Mouse (Mus musculus) midbrain, embryonic 13.5 days (tissue): ENCODE measurements at regions not wholly inside any gene's neighbourhood (a gene's known extent, or its start where the extent isn't known, plus 50 kb on each side); places are given as distances from the start of the nearest gene placed in this dataset.
"Not testable (repeated sequence)": the region's sequence is repeated elsewhere in the genome, so short reads cannot be mapped to it uniquely, and the experiment has no call there.

Source experiments
- ATAC-seq: fragments of 200-750 bp; cut with Nextera tagmentation; 2 replicates; pipeline ENCODE4 v1.8.0; 2017; ENCODE audit warnings: mild to moderate bottlenecking, moderate TSS enrichment, moderate library complexity
- H3K27ac ChIP-seq: fragments of 300-500 bp; sonication (generic); 2 replicates; pipeline ENCODE4 v1.5.1; 2015; ENCODE audit warnings: inconsistent platforms, mild to moderate bottlenecking, moderate library complexity
- H3K27me3 ChIP-seq: fragments of 300-500 bp; sonication (generic); 2 replicates; pipeline ENCODE4 v1.6.1; 2015; ENCODE audit warnings: mild to moderate bottlenecking, inconsistent platforms
- H3K36me3 ChIP-seq: fragments of 300-500 bp; sonication (generic); 2 replicates; pipeline ENCODE4 v1.6.1; 2015; ENCODE audit warnings: mild to moderate bottlenecking, inconsistent platforms
- H3K4me1 ChIP-seq: fragments of 300-500 bp; sonication (generic); replicated peaks from 2 replicates; pipeline ENCODE4 v1.6.1; 2015; ENCODE audit warnings: inconsistent platforms
- H3K4me2 ChIP-seq: fragments of 300-500 bp; sonication (generic); replicated peaks from 2 replicates; pipeline ENCODE4 v1.6.1; 2015; ENCODE audit warnings: moderate library complexity, mild to moderate bottlenecking, inconsistent platforms
- H3K4me3 ChIP-seq: fragments of 300-500 bp; sonication (generic); replicated peaks from 2 replicates; pipeline ENCODE4 v1.5.1; 2015; ENCODE audit warnings: mild to moderate bottlenecking, inconsistent platforms
- H3K9ac ChIP-seq: fragments of 300-500 bp; sonication (generic); replicated peaks from 2 replicates; pipeline ENCODE4 v1.6.1; 2015; ENCODE audit warnings: mild to moderate bottlenecking, inconsistent platforms
- H3K9me3 ChIP-seq: fragments of 300-500 bp; sonication (generic); 2 replicates; pipeline ENCODE4 v1.6.1; 2016; ENCODE audit warnings: mild to moderate bottlenecking, inconsistent platforms
- WGBS: fragments of 180-500 bp; shearing (Covaris S2); methylation state at CpG from one replicate; pipeline ENCODE4 v1.1.7; 2015; 5-methylcytosine and 5-hydroxymethylcytosine counted together

- H3K27me3 ChIP-seq: no peaks in the 10 kb centered on the region
- no peak overlapping the region for H3K27ac ChIP-seq
- no peaks in the 10 kb centered on the region for H3K36me3 ChIP-seq
- no peak overlapping the region for H3K9ac ChIP-seq
- H3K4me1 ChIP-seq: no peaks in the 10 kb centered on the region
- H3K4me2 ChIP-seq: no peak overlapping the region
- H3K4me3 ChIP-seq: no peak overlapping the region
- no peak for ATAC-seq
- H3K9me3 ChIP-seq: peaks cover 4% of the 10 kb centered on the region; the same call in 1 of the 2 replicates
- WGBS: 51% methylated on average over 5 of the region's 5 CpGs
Observed at GRCm38 (mm10) chr4:22914886-22915285, 426.7 kb upstream of the Pou3f2 start.

- WGBS: 58% methylated on average over 4 of the region's 4 CpGs
- H3K27ac ChIP-seq: no peak overlapping the region
- no peak overlapping the region for H3K4me2 ChIP-seq
- ATAC-seq: no peak
- no peak overlapping the region for H3K9ac ChIP-seq
- no peaks in the 10 kb centered on the region for H3K36me3 ChIP-seq
- no peaks in the 10 kb centered on the region for H3K27me3 ChIP-seq
- no peak overlapping the region for H3K4me3 ChIP-seq
- peaks cover 10% of the 10 kb centered on the region for H3K4me1 ChIP-seq
- no peaks in the 10 kb centered on the region for H3K9me3 ChIP-seq
Observed at GRCm38 (mm10) chr4:22892694-22893046, 404.5 kb upstream of the Pou3f2 start.

GRCm38 (mm10) chr4:22891974-22892693, 404.0 kb upstream of the Pou3f2 start:
- H3K9me3 ChIP-seq: no peaks in the 10 kb centered on the region
- H3K27ac ChIP-seq: peak overlapping the region; percentile 68
- H3K4me2 ChIP-seq: no peak overlapping the region
- no peaks in the 10 kb centered on the region for H3K36me3 ChIP-seq
- 30% methylated on average over 3 of the region's 3 CpGs for WGBS
- no peak overlapping the region for H3K4me3 ChIP-seq
- H3K4me1 ChIP-seq: peaks cover 10% of the 10 kb centered on the region
- no peak overlapping the region for H3K9ac ChIP-seq
- ATAC-seq: peak; percentile 71; the same call in 1 of the 2 replicates
- no peaks in the 10 kb centered on the region for H3K27me3 ChIP-seq

- Histone ChIP-seq H3K4me2 (no peak overlapping the region), H3K36me3 (no peaks in the 10 kb centered on the region), H3K9ac (no peak overlapping the region), H3K27ac (no peak overlapping the region), H3K27me3 (no peaks in the 10 kb centered on the region), H3K9me3 (no peaks in the 10 kb centered on the region), H3K4me3 (no peak overlapping the region), H3K4me1 (0 out of 2 replicates have a peak, but pooled peaks cover 2% of the 10 kb centered on the region)
- 6% methylated on average over 7 of the region's 7 CpGs for whole genome bisulfite sequencing
- ATAC-seq: peak; percentile 48; the same call in 1 of the 2 replicates
Observed at GRCm38 (mm10) chr4:22880692-22881091, 392.5 kb upstream of the Pou3f2 start.

GRCm38 (mm10) chr4:22875392-22875791, 387.2 kb upstream of the Pou3f2 start:
- no peak for ATAC-seq
- Histone ChIP-seq H3K36me3 (no peaks in the 10 kb centered on the region), H3K9me3 (no peaks in the 10 kb centered on the region), H3K4me2 (no peak overlapping the region), H3K27ac (no peak overlapping the region), H3K4me3 (no peak overlapping the region), H3K27me3 (no peaks in the 10 kb centered on the region), H3K4me1 (no peaks in the 10 kb centered on the region), H3K9ac (no peak overlapping the region)
- WGBS: 77% methylated on average over 3 of the region's 3 CpGs

- H3K36me3 ChIP-seq: no peaks in the 10 kb centered on the region
- H3K4me2 ChIP-seq: peak overlapping the region; percentile 49
- H3K27ac ChIP-seq: peak overlapping the region; percentile 85
- peak overlapping the region; percentile 21 for H3K4me3 ChIP-seq
- 0 out of 2 replicates have a peak, but pooled peaks cover 2% of the 10 kb centered on the region for H3K9me3 ChIP-seq
- H3K27me3 ChIP-seq: no peaks in the 10 kb centered on the region
- H3K4me1 ChIP-seq: peaks cover 30% of the 10 kb centered on the region
- ATAC-seq: peak; percentile 77
- peak overlapping the region; percentile 28; the same call in 1 of the 2 replicates for H3K9ac ChIP-seq
- WGBS: 8% methylated on average over 7 of the region's 7 CpGs
Observed at GRCm38 (mm10) chr4:22836124-22836445, 347.9 kb upstream of the Pou3f2 start.

GRCm38 (mm10) chr4:22835381-22836123, 347.4 kb upstream of the Pou3f2 start:
- peak overlapping the region; percentile 28 for H3K9ac ChIP-seq
- no peaks in the 10 kb centered on the region for H3K36me3 ChIP-seq
- H3K4me3 ChIP-seq: peak overlapping the region; percentile 21
- peak overlapping the region; percentile 49 for H3K4me2 ChIP-seq
- H3K4me1 ChIP-seq: peaks cover 30% of the 10 kb centered on the region
- WGBS: under 1% methylated on average over 9 of the region's 9 CpGs
- ATAC-seq: peak; percentile 92
- H3K9me3 ChIP-seq: 0 out of 2 replicates have a peak, but pooled peaks cover 2% of the 10 kb centered on the region
- H3K27ac ChIP-seq: peak overlapping the region; percentile 85
- no peaks in the 10 kb centered on the region for H3K27me3 ChIP-seq

- Histone ChIP-seq H3K36me3 (no peaks in the 10 kb centered on the region), H3K27me3 (no peaks in the 10 kb centered on the region), H3K9me3 (0 out of 2 replicates have a peak, but pooled peaks cover 2% of the 10 kb centered on the region), H3K4me2 (peak overlapping the region; percentile 29; the same call in 1 of the 2 replicates), H3K4me3 (no peak overlapping the region), H3K4me1 (peaks cover 30% of the 10 kb centered on the region), H3K27ac (peak overlapping the region; percentile 75), H3K9ac (no peak overlapping the region; the same call in 1 of the 2 replicates)
- ATAC-seq: no peak
- WGBS: 6% methylated on average over 1 of the region's 1 CpGs
Observed at GRCm38 (mm10) chr4:22833851-22834440, 345.8 kb upstream of the Pou3f2 start.

- H3K9me3 ChIP-seq: no peaks in the 10 kb centered on the region
- H3K36me3 ChIP-seq: no peaks in the 10 kb centered on the region
- no peaks in the 10 kb centered on the region for H3K27me3 ChIP-seq
- no peak overlapping the region for H3K4me3 ChIP-seq
- 0 out of 2 replicates have a peak, but pooled peaks cover 3% of the 10 kb centered on the region for H3K4me1 ChIP-seq
- no peak overlapping the region for H3K9ac ChIP-seq
- no peak overlapping the region for H3K27ac ChIP-seq
- ATAC-seq: no peak
- no peak overlapping the region for H3K4me2 ChIP-seq
- WGBS: 15% methylated on average over 3 of the region's 3 CpGs
Observed at GRCm38 (mm10) chr4:22803665-22804064, 315.5 kb upstream of the Pou3f2 start.

- no peak overlapping the region for H3K27ac ChIP-seq
Observed at GRCm38 (mm10) chr4:22792826-22793225, 304.7 kb upstream of the Pou3f2 start.

GRCm38 (mm10) chr4:22787866-22788265, 299.7 kb upstream of the Pou3f2 start:
- H3K36me3 ChIP-seq: no peaks in the 10 kb centered on the region
- WGBS: 78% methylated on average over 3 of the region's 3 CpGs
- no peak overlapping the region for H3K27ac ChIP-seq
- no peaks in the 10 kb centered on the region for H3K27me3 ChIP-seq
- no peak overlapping the region for H3K4me2 ChIP-seq
- H3K4me3 ChIP-seq: no peak overlapping the region
- H3K4me1 ChIP-seq: no peaks in the 10 kb centered on the region
- H3K9me3 ChIP-seq: no peaks in the 10 kb centered on the region
- no peak overlapping the region for H3K9ac ChIP-seq
- no peak for ATAC-seq

More at GRCm38 (mm10) chr4:22792826-22793225, 304.7 kb upstream of the Pou3f2 start:
- H3K27me3 ChIP-seq: no peaks in the 10 kb centered on the region
- no peak overlapping the region for H3K4me2 ChIP-seq
- H3K9me3 ChIP-seq: no peaks in the 10 kb centered on the region
- ATAC-seq: no peak
- no peaks in the 10 kb centered on the region for H3K36me3 ChIP-seq
- H3K4me1 ChIP-seq: no peaks in the 10 kb centered on the region
- no peak overlapping the region for H3K9ac ChIP-seq
- 90% methylated on average over 1 of the region's 1 CpGs for WGBS
- no peak overlapping the region for H3K4me3 ChIP-seq

GRCm38 (mm10) chr4:22763026-22763425, 274.9 kb upstream of the Pou3f2 start:
- not testable (repeated sequence) for H3K4me1 ChIP-seq, H3K36me3 ChIP-seq, H3K9me3 ChIP-seq, H3K27ac ChIP-seq, ATAC-seq, H3K4me2 ChIP-seq, H3K9ac ChIP-seq, H3K27me3 ChIP-seq, H3K4me3 ChIP-seq
- 98% methylated on average over 4 of the region's 4 CpGs for WGBS
